Mouse (Mus musculus): ENCODE data around the gene Hoxa9.

The Hoxa9 gene

DNA sequence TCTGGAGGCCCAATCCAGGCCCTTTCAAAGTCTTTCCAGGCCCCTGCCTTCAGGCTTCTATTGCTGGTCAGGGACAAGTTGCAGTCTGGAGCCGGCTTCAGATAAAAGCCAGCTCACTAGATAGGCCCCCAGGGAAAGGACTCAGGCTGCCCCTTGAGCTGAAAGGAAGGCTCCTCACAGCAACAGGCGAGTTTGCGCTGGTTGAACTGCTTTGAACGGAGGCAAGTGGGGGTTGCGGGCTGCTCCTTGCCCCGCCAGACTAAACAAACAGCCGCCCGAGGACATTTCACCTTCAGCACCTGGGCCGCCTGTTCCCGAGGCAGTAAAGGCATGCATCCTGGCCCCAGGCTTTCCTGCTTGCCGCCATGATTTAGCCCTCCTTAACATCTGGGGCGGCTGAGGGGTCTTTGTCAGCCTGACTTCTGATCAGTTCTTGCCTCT lies 12.8 kb upstream of the Hoxa9 start:
- no peaks in the 10 kb centered on the region for H3K36me3 ChIP-seq (ENCODE audit: insufficient read depth, low read length)
- TF ChIP-seq POU5F1 (IDR thresholded peaks at IDR 0.05; ENCODE audit: borderline replicate concordance, low read length), result no peak
- no peak for TF ChIP-seq CTCF (conservative IDR thresholded peaks at IDR 0.05; ENCODE audit: low read length)
- TF ChIP-seq NANOG (IDR thresholded peaks at IDR 0.05; ENCODE audit: borderline replicate concordance, low read length), result no peak
- H3K27me3 ChIP-seq (ENCODE audit: insufficient read depth, low read length), result peaks cover 96% of the 10 kb centered on the region
- no peak overlapping the region for H3K4me3 ChIP-seq (replicated peaks; ENCODE audit: low read length)
- peaks cover 2% of the 10 kb centered on the region; the same call in 1 of the 2 replicates for H3K9me3 ChIP-seq (ENCODE audit: low read length)
- H3K4me1 ChIP-seq (replicated peaks; ENCODE audit: low read depth, low read length), result peaks cover 76% of the 10 kb centered on the region

DNA sequence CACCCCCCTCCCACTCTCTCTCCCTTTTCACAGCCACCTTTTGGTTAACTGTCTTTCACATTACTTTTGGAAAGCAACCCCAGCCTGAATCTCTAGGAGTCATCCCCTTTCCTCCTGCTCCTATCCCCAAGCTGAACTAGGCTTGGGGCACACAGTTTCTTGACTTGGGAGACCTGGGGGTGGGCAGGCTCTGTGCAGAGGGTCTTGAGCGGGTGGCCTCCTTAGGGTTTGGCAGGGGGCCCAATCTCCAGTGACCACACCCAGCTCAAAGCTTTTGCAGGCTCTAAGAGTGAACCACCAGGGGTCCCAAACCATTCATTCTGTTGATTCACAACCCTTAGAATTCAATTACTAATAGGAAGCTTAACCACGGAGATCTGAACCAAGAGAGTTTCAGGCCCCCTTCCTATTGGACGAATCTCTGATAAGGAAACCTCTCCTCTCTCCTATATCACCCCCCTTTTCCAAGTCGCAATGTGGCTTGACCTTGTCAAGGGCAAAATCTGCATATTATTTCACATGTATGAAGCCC lies 12.0 kb upstream of the Hoxa9 start:
- Histone ChIP-seq H3K27me3 (ENCODE audit: insufficient read depth, low read length) (peaks cover 96% of the 10 kb centered on the region), H3K4me3 (replicated peaks; ENCODE audit: low read length) (no peak overlapping the region), H3K4me1 (replicated peaks; ENCODE audit: low read depth, low read length) (peaks cover 68% of the 10 kb centered on the region), H3K36me3 (ENCODE audit: insufficient read depth, low read length) (no peaks in the 10 kb centered on the region), H3K9me3 (ENCODE audit: low read length) (0 out of 2 replicates have a peak, but pooled peaks cover 2% of the 10 kb centered on the region)
- TF ChIP-seq POU5F1 (IDR thresholded peaks at IDR 0.05; ENCODE audit: borderline replicate concordance, low read length) (no peak), NANOG (IDR thresholded peaks at IDR 0.05; ENCODE audit: borderline replicate concordance, low read length) (no peak), CTCF (conservative IDR thresholded peaks at IDR 0.05; ENCODE audit: low read length) (no peak)

DNA sequence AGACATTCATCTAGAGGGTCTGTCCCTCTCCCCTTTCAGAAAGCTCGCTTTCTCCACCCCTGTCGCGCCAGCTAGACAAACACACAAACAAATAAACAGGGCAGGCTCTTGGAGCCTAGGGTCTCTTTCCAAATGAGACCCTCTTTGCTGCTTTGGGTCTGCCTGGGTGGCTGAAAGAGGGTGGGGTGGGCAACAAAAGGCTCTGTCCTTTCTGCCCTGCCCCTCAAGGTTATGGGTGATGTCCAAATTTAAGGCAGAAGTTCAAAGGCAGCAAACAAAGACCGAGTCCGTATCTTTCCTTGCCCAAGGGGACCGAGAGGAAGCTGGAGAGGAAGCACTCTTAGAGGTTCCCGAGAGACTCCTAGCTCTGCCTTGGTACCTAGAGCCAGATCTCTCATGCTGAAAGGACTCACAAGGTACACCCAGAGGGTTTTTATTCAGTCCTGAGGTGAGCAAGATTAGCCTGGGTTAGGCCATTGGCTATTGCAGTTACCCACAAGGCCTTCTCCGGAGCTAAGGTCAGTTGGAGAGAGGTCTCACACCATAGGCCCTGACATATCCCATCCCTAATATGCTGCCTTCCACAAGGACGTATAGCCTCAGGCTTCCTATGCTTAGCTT lies 10.2 kb upstream of the Hoxa9 start:
- Histone ChIP-seq H3K36me3 (ENCODE audit: insufficient read depth, low read length) (no peaks in the 10 kb centered on the region), H3K4me1 (replicated peaks; ENCODE audit: low read depth, low read length) (peaks cover 58% of the 10 kb centered on the region), H3K4me3 (replicated peaks; ENCODE audit: low read length) (peak overlapping the region; percentile 51), H3K27me3 (ENCODE audit: insufficient read depth, low read length) (peaks cover 97% of the 10 kb centered on the region), H3K9me3 (ENCODE audit: low read length) (peaks cover 2% of the 10 kb centered on the region; the same call in 1 of the 2 replicates)
- no peak for TF ChIP-seq CTCF (conservative IDR thresholded peaks at IDR 0.05; ENCODE audit: low read length)
- no peak for TF ChIP-seq NANOG (IDR thresholded peaks at IDR 0.05; ENCODE audit: borderline replicate concordance, low read length)
- TF ChIP-seq POU5F1 (IDR thresholded peaks at IDR 0.05; ENCODE audit: borderline replicate concordance, low read length), result no peak

DNA sequence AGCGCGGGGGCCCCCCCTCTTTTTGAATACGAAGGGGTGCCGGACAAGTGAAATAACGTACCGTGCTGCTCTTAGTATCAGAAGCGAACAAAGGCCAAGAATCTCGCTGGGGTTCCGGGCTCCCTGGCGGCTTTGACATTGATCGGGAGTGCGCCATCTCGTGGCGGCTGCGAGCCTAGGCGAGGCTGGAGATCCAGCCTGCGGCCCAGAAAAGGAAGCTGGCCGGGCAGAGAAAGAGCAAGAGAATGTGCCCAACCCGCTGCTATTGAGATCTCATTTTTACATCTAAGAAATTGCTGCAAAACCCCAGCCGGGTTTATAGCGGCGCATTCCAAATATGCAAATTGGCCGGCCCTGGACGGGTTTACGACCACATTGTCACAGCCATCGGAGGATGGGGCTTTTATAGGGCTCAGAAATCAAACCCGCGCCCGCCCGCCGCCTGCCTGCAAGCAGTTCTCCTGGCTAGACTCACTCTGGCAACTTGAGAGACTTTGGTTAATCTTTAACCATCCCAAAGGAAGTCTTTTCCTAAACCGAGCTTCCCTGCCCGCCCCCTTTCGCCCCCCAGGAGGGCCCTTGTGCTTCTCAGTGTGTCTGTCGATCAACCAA lies 9.6 kb upstream of the Hoxa9 start, which contains the start of gene Hoxa10:
TSS of gene Hoxa10 (minus strand) at position 466 of the 612 bp plus-strand sequence.
- no peak for TF ChIP-seq NANOG (IDR thresholded peaks at IDR 0.05; ENCODE audit: borderline replicate concordance, low read length)
- peak; percentile 74 for TF ChIP-seq CTCF (conservative IDR thresholded peaks at IDR 0.05; ENCODE audit: low read length)
- no peaks in the 10 kb centered on the region for H3K36me3 ChIP-seq (ENCODE audit: insufficient read depth, low read length)
- H3K4me1 ChIP-seq (replicated peaks; ENCODE audit: low read depth, low read length), result peaks cover 52% of the 10 kb centered on the region
- H3K27me3 ChIP-seq (ENCODE audit: insufficient read depth, low read length), result peaks cover 97% of the 10 kb centered on the region
- peaks cover 2% of the 10 kb centered on the region; the same call in 1 of the 2 replicates for H3K9me3 ChIP-seq (ENCODE audit: low read length)
- peak within 1 kb of the TSS; percentile 51 for H3K4me3 ChIP-seq (replicated peaks; ENCODE audit: low read length)

DNA sequence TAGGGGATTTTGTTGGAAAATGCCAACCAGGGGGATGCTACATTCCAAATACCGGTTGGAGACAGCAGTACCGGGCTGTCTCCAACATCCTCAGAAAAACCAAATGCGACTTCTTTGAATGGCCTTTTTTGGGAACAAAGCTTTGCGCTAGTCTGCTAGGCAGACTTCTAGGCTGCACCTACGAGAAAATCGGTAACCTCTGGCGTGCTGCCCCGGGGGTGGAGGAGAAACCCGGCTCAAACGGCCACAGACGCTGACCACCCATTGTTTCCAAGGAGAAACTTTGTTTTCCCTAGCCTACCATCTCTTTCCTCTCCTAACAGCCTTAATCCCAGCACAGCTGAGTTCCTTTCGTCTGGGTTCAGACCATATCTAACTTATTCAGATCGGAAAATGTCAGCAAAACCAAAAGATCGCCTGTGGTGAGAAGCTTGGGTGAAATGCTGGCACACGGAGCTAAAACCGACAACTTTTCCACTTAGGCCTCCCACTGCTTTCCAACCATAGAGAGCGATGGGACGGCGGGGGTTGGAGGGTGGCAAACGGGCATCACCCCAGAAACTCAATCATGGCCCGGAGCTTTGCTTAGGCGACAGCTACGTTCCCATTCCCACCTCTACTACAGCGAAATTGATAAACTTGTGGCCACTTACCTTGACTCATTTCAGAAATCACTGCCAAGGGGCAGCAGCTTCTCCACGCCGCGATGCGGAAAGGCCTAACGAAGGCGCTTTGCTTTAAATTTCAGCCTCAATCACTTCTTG lies 8.9 kb upstream of the Hoxa9 start:
- TF ChIP-seq NANOG (IDR thresholded peaks at IDR 0.05; ENCODE audit: borderline replicate concordance, low read length), result no peak
- no peak for TF ChIP-seq POU5F1 (IDR thresholded peaks at IDR 0.05; ENCODE audit: borderline replicate concordance, low read length)
- TF ChIP-seq CTCF (conservative IDR thresholded peaks at IDR 0.05; ENCODE audit: low read length), result no peak
- peaks cover 51% of the 10 kb centered on the region for H3K4me1 ChIP-seq (replicated peaks; ENCODE audit: low read depth, low read length)
- H3K4me3 ChIP-seq (replicated peaks; ENCODE audit: low read length), result peak overlapping the region; percentile 51
- H3K36me3 ChIP-seq (ENCODE audit: insufficient read depth, low read length), result no peaks in the 10 kb centered on the region
- peaks cover 2% of the 10 kb centered on the region; the same call in 1 of the 2 replicates for H3K9me3 ChIP-seq (ENCODE audit: low read length)
- peaks cover 97% of the 10 kb centered on the region for H3K27me3 ChIP-seq (ENCODE audit: insufficient read depth, low read length)

DNA sequence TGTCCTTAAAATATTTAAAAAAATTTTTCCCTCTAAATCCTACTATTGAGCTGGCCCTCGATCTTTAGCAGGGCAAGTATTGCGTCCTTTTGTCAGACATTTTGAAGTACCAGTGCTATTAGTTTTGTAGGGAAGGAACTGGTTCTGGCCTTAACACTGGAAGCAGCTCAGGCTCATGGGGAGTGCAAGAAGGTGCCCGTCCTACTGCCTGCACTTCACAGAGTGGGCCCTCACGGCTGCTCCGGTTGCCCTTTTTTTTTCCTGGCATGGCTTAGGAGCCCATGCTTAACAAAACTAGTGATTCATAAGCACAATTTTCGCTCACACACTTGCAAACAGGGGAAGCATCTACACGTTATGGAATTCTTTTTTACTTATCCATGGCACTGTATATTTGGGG lies 8.1 kb upstream of the Hoxa9 start:
- H3K4me3 ChIP-seq (replicated peaks; ENCODE audit: low read length), result no peak overlapping the region
- TF ChIP-seq CTCF (conservative IDR thresholded peaks at IDR 0.05; ENCODE audit: low read length) (no peak), POU5F1 (IDR thresholded peaks at IDR 0.05; ENCODE audit: borderline replicate concordance, low read length) (no peak), NANOG (IDR thresholded peaks at IDR 0.05; ENCODE audit: borderline replicate concordance, low read length) (no peak)
- H3K4me1 ChIP-seq (replicated peaks; ENCODE audit: low read depth, low read length), result peaks cover 48% of the 10 kb centered on the region
- H3K9me3 ChIP-seq (ENCODE audit: low read length), result peaks cover 2% of the 10 kb centered on the region; the same call in 1 of the 2 replicates
- peaks cover 97% of the 10 kb centered on the region for H3K27me3 ChIP-seq (ENCODE audit: insufficient read depth, low read length)
- no peaks in the 10 kb centered on the region for H3K36me3 ChIP-seq (ENCODE audit: insufficient read depth, low read length)

DNA sequence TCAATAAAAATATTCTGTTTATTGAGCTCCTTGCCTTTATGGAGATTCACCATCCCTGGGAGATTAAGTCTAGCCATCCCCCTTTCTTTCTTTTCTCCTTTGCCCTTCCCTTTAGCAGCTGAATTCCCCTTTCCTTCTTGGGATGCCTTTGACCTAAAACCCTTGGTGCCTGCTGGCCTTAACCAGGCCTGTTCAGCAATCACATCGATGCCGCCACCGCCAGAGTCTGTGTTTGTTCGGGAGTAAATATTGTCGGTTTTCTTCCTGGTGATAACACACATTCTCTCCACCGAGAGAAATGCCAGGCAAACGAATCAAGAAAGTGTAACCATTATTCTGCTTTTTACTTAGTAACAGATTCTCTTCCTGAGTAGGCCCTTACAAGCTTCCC lies 7.3 kb upstream of the Hoxa9 start:
- Histone ChIP-seq H3K4me3 (replicated peaks; ENCODE audit: low read length) (no peak overlapping the region), H3K9me3 (ENCODE audit: low read length) (peaks cover 2% of the 10 kb centered on the region; the same call in 1 of the 2 replicates), H3K27me3 (ENCODE audit: insufficient read depth, low read length) (peaks cover 97% of the 10 kb centered on the region), H3K36me3 (ENCODE audit: insufficient read depth, low read length) (no peaks in the 10 kb centered on the region), H3K4me1 (replicated peaks; ENCODE audit: low read depth, low read length) (peaks cover 47% of the 10 kb centered on the region)
- TF ChIP-seq NANOG (IDR thresholded peaks at IDR 0.05; ENCODE audit: borderline replicate concordance, low read length) (no peak), CTCF (conservative IDR thresholded peaks at IDR 0.05; ENCODE audit: low read length) (no peak), POU5F1 (IDR thresholded peaks at IDR 0.05; ENCODE audit: borderline replicate concordance, low read length) (no peak)
